Mouse (Mus musculus) lung, adult 2 months (tissue): ENCODE data around the gene Mrpl51.

Source experiments
- CTCF ChIP-seq: fragments of 200-500 bp; IDR thresholded peaks from 2 replicates; pipeline ENCODE4 v1.5.1; 2011; ENCODE audit warnings: mild to moderate bottlenecking, low read length, control low read depth; ENCODE audit not compliant: insufficient read depth
- POLR2A ChIP-seq: fragments of 200-500 bp; IDR thresholded peaks from 2 replicates; pipeline ENCODE4 v1.6.1; 2011; ENCODE audit warnings: low read depth, mild to moderate bottlenecking, control low read depth, low read length, borderline replicate concordance; ENCODE audit errors: extremely low read depth

DNA sequence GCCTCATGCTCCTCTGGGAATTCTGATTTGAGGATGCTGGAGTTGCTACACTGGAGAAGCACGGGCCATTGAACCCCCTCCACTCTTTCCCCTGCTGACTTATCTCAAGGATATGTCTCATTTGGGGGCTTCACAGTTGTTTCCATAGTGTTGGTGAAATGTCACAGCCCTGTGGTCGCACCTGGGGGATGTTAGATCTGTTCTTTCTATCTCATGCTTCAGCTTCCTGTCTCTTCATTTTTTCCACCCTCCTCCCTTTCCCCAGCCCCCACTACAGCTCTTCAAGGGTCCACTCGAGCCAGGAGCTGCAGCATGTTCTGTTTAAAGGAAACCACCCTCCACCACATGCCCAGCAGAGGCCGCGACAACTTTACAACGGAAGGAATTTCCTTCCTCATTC lies 46.8 kb downstream of the Mrpl51 start:
- no peak for TF ChIP-seq CTCF
- no peak for TF ChIP-seq POLR2A
